Mouse (Mus musculus) kidney, adult 2 months (tissue): Measurements from ENCODE around the gene Prdm16. TPM values are rescaled to one million over a fixed set of nuclear protein-coding genes. Genes with fewer than 3 reads are reported as not detected.
A peak's percentile ranks its signal among the peaks of the same experiment; 100 is the strongest.

Experiments used
- DNase-seq: peaks from one replicate; pipeline ENCODE4 v3.0.0; 2021
- H3K27ac ChIP-seq: fragments of 200-500 bp; 2 replicates; pipeline ENCODE4 v1.5.1; 2012; ENCODE audit warnings: low read depth, low read length, control low read depth, inconsistent platforms; ENCODE audit not compliant: insufficient read depth
- H3K27me3 ChIP-seq: fragments of 200-500 bp; replicated peaks from 2 replicates; pipeline ENCODE4 v1.6.1; 2012; ENCODE audit warnings: mild to moderate bottlenecking, moderate library complexity, low read length, inconsistent platforms; ENCODE audit not compliant: control insufficient read depth, insufficient read depth
- H3K36me3 ChIP-seq: fragments of 200-500 bp; 2 replicates; pipeline ENCODE4 v1.6.1; 2012; ENCODE audit warnings: mild to moderate bottlenecking, moderate library complexity, low read length, inconsistent platforms; ENCODE audit not compliant: control insufficient read depth, insufficient read depth
- H3K4me1 ChIP-seq: fragments of 200-500 bp; 2 replicates; pipeline ENCODE4 v1.6.1; 2011; ENCODE audit warnings: low read length; ENCODE audit not compliant: control insufficient read depth, insufficient read depth
- H3K4me3 ChIP-seq: fragments of 200-500 bp; 2 replicates; pipeline ENCODE4 v1.5.1; 2011; ENCODE audit warnings: mild to moderate bottlenecking, low read depth, low read length, control low read depth; ENCODE audit not compliant: insufficient read depth
- CTCF ChIP-seq: fragments of 200-500 bp; conservative IDR thresholded peaks from 2 replicates; pipeline ENCODE4 v1.5.1; 2011; ENCODE audit warnings: low read depth, mild to moderate bottlenecking, control low read depth, low read length, moderate library complexity, mixed read lengths; ENCODE audit not compliant: insufficient read depth, insufficient read length
- POLR2A ChIP-seq: fragments of 200-500 bp; IDR thresholded peaks from one replicate; pipeline ENCODE4 v1.6.1; 2011; ENCODE audit warnings: low read depth, low read length, control low read depth
- WGBS: fragments of 180-500 bp; shearing (Covaris S2); methylation state at CpG from one replicate; pipeline ENCODE4 v1.1.7; 2018; 5-methylcytosine and 5-hydroxymethylcytosine counted together
- polyA plus RNA-seq: library from polyadenylated mRNA; depleted of rRNA; stranded (reverse); fragments of >200 nt; gene quantifications from 2 replicates; pipeline ENCODE4 v1.2.3, GENCODE M21; 2012

Gene Prdm16
- polyA plus RNA-seq, 1 experiment: 7.1 TPM

- TF ChIP-seq POLR2A (no peak), CTCF (no peak)
- peak overlapping the region; percentile 80 for H3K27ac ChIP-seq
- WGBS: 75% methylated on average over 6 of the region's 6 CpGs
- DNase-seq: peak; percentile 38
- no peak overlapping the region for H3K4me3 ChIP-seq
- H3K27me3 ChIP-seq: no peaks in the 10 kb centered on the region
- H3K36me3 ChIP-seq: no peaks in the 10 kb centered on the region
- peaks cover 19% of the 10 kb centered on the region for H3K4me1 ChIP-seq
These were observed 110.3 kb downstream of the Prdm16 start for GRCm38 (mm10) chr4:154526351-154526786.

- TF ChIP-seq POLR2A (no peak), CTCF (no peak)
- H3K27me3 ChIP-seq: no peaks in the 10 kb centered on the region
- H3K36me3 ChIP-seq: no peaks in the 10 kb centered on the region
- H3K27ac ChIP-seq: no peak overlapping the region
- H3K4me1 ChIP-seq: peaks cover 19% of the 10 kb centered on the region
- 43% methylated on average over 17 of the region's 17 CpGs for WGBS
- H3K4me3 ChIP-seq: no peak overlapping the region
- DNase-seq: no peak
These were observed 112.8 kb downstream of the Prdm16 start for GRCm38 (mm10) chr4:154523898-154524297.

GRCm38 (mm10) chr4:154521881-154522676 is 114.6 kb downstream of the Prdm16 start:
- no peak overlapping the region for H3K27ac ChIP-seq
- no peaks in the 10 kb centered on the region for H3K36me3 ChIP-seq
- peaks cover 10% of the 10 kb centered on the region for H3K4me1 ChIP-seq
- no peak for TF ChIP-seq CTCF
- TF ChIP-seq POLR2A: no peak
- no peak for DNase-seq
- WGBS: 87% methylated on average over 7 of the region's 7 CpGs
- no peak overlapping the region for H3K4me3 ChIP-seq
- no peaks in the 10 kb centered on the region for H3K27me3 ChIP-seq

- DNase-seq: no peak
- WGBS: 61% methylated on average over 16 of the region's 16 CpGs
- TF ChIP-seq CTCF: no peak
- H3K4me1 ChIP-seq: no peaks in the 10 kb centered on the region
- H3K27ac ChIP-seq: 0 out of 2 replicates have a peak overlapping the region, but pooled peaks have one; percentile 19
- no peak overlapping the region for H3K4me3 ChIP-seq
- H3K36me3 ChIP-seq: no peaks in the 10 kb centered on the region
- H3K27me3 ChIP-seq: no peaks in the 10 kb centered on the region
These were observed 117.1 kb downstream of the Prdm16 start for GRCm38 (mm10) chr4:154519470-154520037.

GRCm38 (mm10) chr4:154517991-154518390 is 118.7 kb downstream of the Prdm16 start:
- H3K27me3 ChIP-seq: no peaks in the 10 kb centered on the region
- TF ChIP-seq POLR2A: no peak
- TF ChIP-seq CTCF: no peak
- WGBS: 75% methylated on average over 7 of the region's 7 CpGs
- H3K4me3 ChIP-seq: no peak overlapping the region
- H3K27ac ChIP-seq: no peak overlapping the region
- no peak for DNase-seq
- H3K4me1 ChIP-seq: no peaks in the 10 kb centered on the region
- H3K36me3 ChIP-seq: no peaks in the 10 kb centered on the region

GRCm38 (mm10) chr4:154516470-154516869 is 120.2 kb downstream of the Prdm16 start:
- WGBS: 86% methylated on average over 8 of the region's 8 CpGs
- no peak for DNase-seq
- Histone ChIP-seq H3K4me1 (no peaks in the 10 kb centered on the region), H3K4me3 (no peak overlapping the region), H3K27me3 (no peaks in the 10 kb centered on the region), H3K36me3 (no peaks in the 10 kb centered on the region), H3K27ac (no peak overlapping the region)
- TF ChIP-seq CTCF (no peak), POLR2A (no peak)

GRCm38 (mm10) chr4:154513664-154514063 is 123.0 kb downstream of the Prdm16 start:
- no peaks in the 10 kb centered on the region for H3K27me3 ChIP-seq
- 0 out of 2 replicates have a peak, but pooled peaks cover 5% of the 10 kb centered on the region for H3K4me1 ChIP-seq
- no peaks in the 10 kb centered on the region for H3K36me3 ChIP-seq
- no peak for DNase-seq
- WGBS: 49% methylated on average over 2 of the region's 2 CpGs
- TF ChIP-seq POLR2A (no peak), CTCF (no peak)
- H3K27ac ChIP-seq: no peak overlapping the region
- no peak overlapping the region for H3K4me3 ChIP-seq
